Mouse (Mus musculus): ENCODE measurements around the gene Bcl9l.

DNA sequence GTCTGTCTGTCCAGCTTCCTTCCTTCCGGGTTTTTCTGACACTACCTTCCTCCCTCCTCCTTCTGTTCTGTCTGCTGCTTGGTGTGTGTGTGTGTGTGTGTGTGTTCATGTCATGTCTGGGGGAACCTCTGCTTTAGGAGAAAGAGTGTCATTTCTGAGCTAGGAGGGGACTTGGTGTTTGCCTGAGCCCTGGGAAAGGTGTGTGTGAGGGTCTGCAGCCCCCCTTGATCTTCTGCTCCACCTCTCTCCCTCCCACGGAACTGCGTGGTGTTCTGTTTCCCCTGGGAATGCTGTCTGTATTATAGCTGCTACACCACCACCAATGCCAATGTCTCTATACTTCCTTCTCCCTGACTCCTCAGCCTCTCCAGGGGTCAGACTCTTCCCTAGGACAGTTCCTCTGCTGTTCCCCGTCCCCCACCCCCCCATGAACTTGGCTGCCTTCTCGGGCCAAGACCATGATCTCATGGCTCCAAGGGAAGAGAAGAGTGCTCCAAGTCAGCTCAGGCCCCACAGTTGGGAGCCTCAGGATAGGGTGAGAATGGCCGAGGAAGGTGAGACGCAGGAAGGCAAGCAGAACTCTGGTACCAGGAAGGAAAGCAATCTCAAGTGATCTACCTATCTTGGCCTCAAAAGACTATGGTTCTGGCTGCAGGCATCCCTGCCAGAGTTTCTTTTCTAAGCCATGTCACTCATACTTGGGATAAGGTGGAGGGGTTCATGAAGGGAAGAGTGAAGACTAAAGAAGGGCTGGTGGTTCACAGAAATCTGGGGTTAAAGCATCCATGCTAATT lies 1.9 kb downstream of the Bcl9l start:
- no peak for TF ChIP-seq MAX (IDR thresholded peaks at IDR 0.05; ENCODE audit: low read length)
- no peak for TF ChIP-seq CTCF (IDR thresholded peaks at IDR 0.05 in 2 of 3, conservative IDR thresholded peaks at IDR 0.05 in 1 of 3; ENCODE audit: control insufficient read depth in 1 of 3, insufficient read depth in 1 of 3, low read depth in 2 of 3, low read length in 3 of 3, poor library complexity in 1 of 3, severe bottlenecking in 1 of 3)
- TF ChIP-seq NRF1 (IDR thresholded peaks at IDR 0.05; ENCODE audit: insufficient read depth, low read depth, low read length, poor library complexity, severe bottlenecking): no peak
- no peak for TF ChIP-seq POLR2A (IDR thresholded peaks at IDR 0.05; ENCODE audit: control insufficient read depth in 1 of 2, insufficient read depth in 1 of 2, low read depth in 1 of 2, low read length in 2 of 2, poor library complexity in 1 of 2)
- TF ChIP-seq EP300 (IDR thresholded peaks at IDR 0.05; ENCODE audit: low read depth in 1 of 2, low read length in 2 of 2): no peak
- TF ChIP-seq MXI1 (IDR thresholded peaks at IDR 0.05; ENCODE audit: low read depth, low read length): no peak
- no peak for TF ChIP-seq ZC3H11A (IDR thresholded peaks at IDR 0.05; ENCODE audit: low read depth, low read length)
- no peak for TF ChIP-seq JUND (IDR thresholded peaks at IDR 0.05; ENCODE audit: low read depth, low read length)
